Mouse (Mus musculus) spleen, adult 2 months (tissue): ENCODE results near the gene Pcf11.

Experiments
- CTCF ChIP-seq: fragments of 200-500 bp; IDR thresholded peaks from 2 replicates; pipeline ENCODE4 v1.5.1; 2011; ENCODE audit warnings: mild to moderate bottlenecking, inconsistent platforms; ENCODE audit not compliant: insufficient read depth, insufficient read length, insufficient replicate concordance; ENCODE audit errors: extremely low read depth
- POLR2A ChIP-seq: fragments of 200-500 bp; IDR thresholded peaks from 2 replicates; pipeline ENCODE4 v1.6.1; 2011; ENCODE audit warnings: low read depth, low read length, inconsistent platforms

DNA sequence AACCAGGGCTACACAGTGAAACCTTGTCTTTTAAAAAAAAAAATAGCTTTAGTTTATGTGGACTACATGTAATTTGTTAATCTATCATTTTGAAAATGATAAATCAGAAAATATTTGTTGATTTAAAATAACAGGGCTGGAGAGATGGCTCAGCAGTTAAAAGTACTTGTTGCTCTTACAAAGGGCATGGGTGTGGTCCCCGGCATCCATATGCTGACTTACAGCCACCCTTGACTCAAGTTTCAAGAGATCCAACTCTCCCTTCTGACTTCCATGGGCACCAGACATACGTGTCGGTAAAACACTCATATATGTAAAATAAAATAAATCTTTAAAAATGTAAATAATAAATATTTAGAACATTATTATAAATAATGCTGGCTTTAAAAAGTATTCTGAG lies 5.4 kb upstream of the Pcf11 start:
- TF ChIP-seq POLR2A, result no peak
- no peak for TF ChIP-seq CTCF
